Mouse (Mus musculus): Measurements from ENCODE around the gene Ptges. TPM values are rescaled to one million over a fixed set of nuclear protein-coding genes. Genes with fewer than 3 reads are reported as not detected.

Ptges gene
- total RNA-seq, 2 experiments from 2014 or later = 5.1 to 6.9 TPM

- intact Hi-C loops (cut with DNase I) = no loop called here
- Histone ChIP-seq H3K4me3 (no peak overlapping the region), H3K27ac (no peak overlapping the region)
- no peak for DNase-seq (ENCODE audit: extremely low spot score in 1 of 2, low spot score in 2 of 2)
- no peak for TF ChIP-seq CTCF (IDR thresholded peaks at IDR 0.05)
These were observed 67.6 kb downstream of the Ptges start for GRCm38 (mm10) chr2:30862081-30862480.

- no peak for DNase-seq (ENCODE audit: extremely low spot score in 1 of 2, low spot score in 2 of 2)
- intact Hi-C loops (cut with DNase I) = no loop called here
- TF ChIP-seq CTCF (IDR thresholded peaks at IDR 0.05) = no peak
- no peak overlapping the region for H3K4me3 ChIP-seq
- H3K27ac ChIP-seq = no peak overlapping the region
These were observed 69.9 kb downstream of the Ptges start for GRCm38 (mm10) chr2:30859782-30860181.

- no peak for TF ChIP-seq CTCF (IDR thresholded peaks at IDR 0.05)
- intact Hi-C loops (cut with DNase I) = no loop called here
- no peak for DNase-seq (ENCODE audit: extremely low spot score in 1 of 2, low spot score in 2 of 2)
- no peak overlapping the region for H3K4me3 ChIP-seq
- no peak overlapping the region for H3K27ac ChIP-seq
These were observed 72.6 kb downstream of the Ptges start for GRCm38 (mm10) chr2:30857076-30857475.

GRCm38 (mm10) chr2:30852771-30853313 is 76.8 kb downstream of the Ptges start:
- no peak for TF ChIP-seq CTCF (IDR thresholded peaks at IDR 0.05)
- Histone ChIP-seq H3K4me3 (no peak overlapping the region), H3K27ac (no peak overlapping the region)
- DNase-seq (ENCODE audit: extremely low spot score in 1 of 2, low spot score in 2 of 2) = no peak
- intact Hi-C loops (cut with DNase I) = no loop called here

GRCm38 (mm10) chr2:30850581-30850980 is 79.1 kb downstream of the Ptges start:
- intact Hi-C loops (cut with DNase I) = no loop called here
- DNase-seq (ENCODE audit: extremely low spot score in 1 of 2, low spot score in 2 of 2) = no peak
- H3K4me3 ChIP-seq = no peak overlapping the region
- no peak for TF ChIP-seq CTCF (IDR thresholded peaks at IDR 0.05)
- no peak overlapping the region for H3K27ac ChIP-seq

GRCm38 (mm10) chr2:30848184-30848583 is 81.5 kb downstream of the Ptges start:
- no peak for TF ChIP-seq CTCF (IDR thresholded peaks at IDR 0.05)
- intact Hi-C loops (cut with DNase I) = no loop called here
- no peak for DNase-seq (ENCODE audit: extremely low spot score in 1 of 2, low spot score in 2 of 2)
- Histone ChIP-seq H3K27ac (no peak overlapping the region), H3K4me3 (no peak overlapping the region)

- H3K4me3 ChIP-seq = no peak overlapping the region
- TF ChIP-seq CTCF (IDR thresholded peaks at IDR 0.05) = no peak
- no peak overlapping the region for H3K27ac ChIP-seq
- DNase-seq (ENCODE audit: extremely low spot score in 1 of 2, low spot score in 2 of 2) = no peak
- intact Hi-C loops (cut with DNase I) = no loop called here
These were observed 82.9 kb downstream of the Ptges start for GRCm38 (mm10) chr2:30846723-30847122.

- intact Hi-C loops (cut with DNase I) = no loop called here
- no peak overlapping the region for H3K27ac ChIP-seq
- TF ChIP-seq CTCF (IDR thresholded peaks at IDR 0.05) = no peak
- H3K4me3 ChIP-seq = no peak overlapping the region
- DNase-seq (ENCODE audit: extremely low spot score in 1 of 2, low spot score in 2 of 2) = no peak
These were observed 83.4 kb downstream of the Ptges start for GRCm38 (mm10) chr2:30846236-30846635.

- no peak overlapping the region for H3K27ac ChIP-seq
- TF ChIP-seq CTCF (IDR thresholded peaks at IDR 0.05) = no peak
- intact Hi-C loops (cut with DNase I) = no loop called here
- no peak for DNase-seq (ENCODE audit: extremely low spot score in 1 of 2, low spot score in 2 of 2)
- H3K4me3 ChIP-seq = peak overlapping the region; percentile 42
These were observed 84.3 kb downstream of the Ptges start for GRCm38 (mm10) chr2:30845152-30846070.

- no peak overlapping the region for H3K4me3 ChIP-seq
- intact Hi-C loops (cut with DNase I) = no loop called here
- no peak overlapping the region for H3K27ac ChIP-seq
- DNase-seq (ENCODE audit: extremely low spot score in 1 of 2, low spot score in 2 of 2) = no peak
- TF ChIP-seq CTCF (IDR thresholded peaks at IDR 0.05) = no peak; the same call in 1 of the 2 replicates
These were observed 87.0 kb downstream of the Ptges start for GRCm38 (mm10) chr2:30842615-30843014.

Other genes with a start within 250 kb of the Ptges start
- gene 1700001O22Rik, start 126.2 kb downstream of the Ptges start, total RNA-seq (2021) = 10 to 100 TPM in 1 of 2 experiments, 1 to 10 TPM in 1; 9.9 to 12.6 TPM
- gene Ntmt1, start 122.0 kb downstream of the Ptges start, total RNA-seq (2021) = 10 to 100 TPM; 35.2 to 38.8 TPM
- 10 to 100 TPM; 35.4 to 40.5 TPM for gene Asb6, start 99.5 kb downstream of the Ptges start, total RNA-seq (2021)
- gene Prrx2, start 94.9 kb downstream of the Ptges start, total RNA-seq (2021) = 1 to 10 TPM; 1.5 to 1.7 TPM
- gene Tor1b, start 23.1 kb upstream of the Ptges start, total RNA-seq (2021) = 10 to 100 TPM; 28.0 to 32.9 TPM
- 10 to 100 TPM; 38.0 to 43.2 TPM for gene Tor1a, start 38.1 kb upstream of the Ptges start, total RNA-seq (2021)
- 10 to 100 TPM; 65.0 to 68.6 TPM for gene BC005624, start 52.3 kb upstream of the Ptges start, total RNA-seq (2021)
- 10 to 100 TPM; 76.0 to 82.8 TPM for gene Usp20, start 52.4 kb upstream of the Ptges start, total RNA-seq (2021)
- gene Fnbp1, start 212.1 kb upstream of the Ptges start, total RNA-seq (2021) = 100 to 1,000 TPM in 1 of 2 experiments, 10 to 100 TPM in 1; 85.8 to 101 TPM
- gene Gpr107, start 222.5 kb upstream of the Ptges start, total RNA-seq (2021) = 10 to 100 TPM; 45.2 to 51.5 TPM

Measured in left cerebral cortex, adult 2 months (tissue).